Mouse (Mus musculus): Measurements from ENCODE around the gene Dtnb.

Gene Dtnb

DNA sequence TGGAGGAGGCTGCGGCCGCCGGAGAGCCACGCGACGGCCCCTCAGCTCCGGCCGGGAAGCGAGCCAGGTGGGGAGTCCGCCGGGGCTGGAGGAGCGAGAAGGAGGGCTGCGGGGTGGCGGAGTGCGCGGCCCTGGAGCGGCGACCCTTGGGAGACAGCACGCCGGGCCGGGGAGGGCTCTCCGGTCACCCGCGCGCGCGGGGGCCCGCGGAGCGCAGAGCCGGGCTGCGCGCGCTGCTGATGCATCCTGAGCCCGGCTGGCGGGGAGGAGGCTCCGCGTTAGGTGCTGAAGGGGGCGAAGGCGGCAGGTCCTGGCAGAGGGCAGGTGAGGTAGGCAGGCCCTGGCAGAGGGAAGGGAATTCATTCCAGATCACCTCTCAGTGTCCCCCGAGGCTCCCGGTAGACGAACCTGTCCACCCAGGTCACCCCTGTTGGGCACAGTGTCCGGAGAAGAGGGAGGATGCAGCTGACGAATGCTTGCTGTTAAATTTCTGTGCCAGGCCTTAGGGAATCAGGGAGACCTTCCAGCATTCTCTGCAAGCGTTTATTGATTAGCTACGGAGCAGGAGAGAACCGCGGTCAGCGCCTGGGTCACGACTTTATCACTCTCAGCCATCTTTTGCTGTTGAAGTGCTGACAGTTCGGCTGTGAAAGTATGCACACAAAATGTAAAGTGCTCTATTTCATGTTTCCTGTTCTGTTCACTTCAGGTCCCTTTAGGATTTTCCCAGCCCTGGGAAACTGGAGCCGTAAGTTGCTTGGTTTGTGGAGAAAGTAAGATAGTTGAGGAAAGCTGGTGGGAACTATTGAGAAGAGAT is 608 bp downstream of the Dtnb start:
- in situ Hi-C loops (cut with MboI) = no loop called here

- in situ Hi-C loops (cut with MboI) = no loop called here
Observed at GRCm38 (mm10) chr12:3573410-3573809, 1.2 kb downstream of the Dtnb start.

GRCm38 (mm10) chr12:3574670-3575069 is 2.5 kb downstream of the Dtnb start:
- in situ Hi-C loops (cut with MboI) = no loop called here

GRCm38 (mm10) chr12:3579958-3580530 is 7.9 kb downstream of the Dtnb start:
- in situ Hi-C loops (cut with MboI) = no loop called here

DNA sequence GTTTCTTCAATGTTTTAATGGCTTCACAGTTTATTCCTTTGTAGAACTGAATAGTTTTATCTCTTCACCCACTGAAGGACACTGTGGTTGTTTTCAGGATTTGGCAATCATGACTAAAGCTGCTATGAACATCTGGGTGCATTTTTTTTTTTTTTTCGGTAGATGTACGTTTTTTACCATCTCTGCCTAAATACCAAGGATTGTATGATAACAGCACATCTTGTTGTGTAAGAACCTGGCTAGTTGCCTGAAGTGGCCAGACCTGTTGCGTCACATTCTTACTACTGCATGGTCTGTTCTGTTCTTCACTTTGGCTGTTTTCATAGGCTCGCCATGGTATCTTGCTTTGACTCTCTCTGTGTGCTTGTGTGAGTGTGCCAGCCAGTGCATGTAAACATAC is 10.4 kb downstream of the Dtnb start:
- in situ Hi-C loops (cut with MboI) = no loop called here

DNA sequence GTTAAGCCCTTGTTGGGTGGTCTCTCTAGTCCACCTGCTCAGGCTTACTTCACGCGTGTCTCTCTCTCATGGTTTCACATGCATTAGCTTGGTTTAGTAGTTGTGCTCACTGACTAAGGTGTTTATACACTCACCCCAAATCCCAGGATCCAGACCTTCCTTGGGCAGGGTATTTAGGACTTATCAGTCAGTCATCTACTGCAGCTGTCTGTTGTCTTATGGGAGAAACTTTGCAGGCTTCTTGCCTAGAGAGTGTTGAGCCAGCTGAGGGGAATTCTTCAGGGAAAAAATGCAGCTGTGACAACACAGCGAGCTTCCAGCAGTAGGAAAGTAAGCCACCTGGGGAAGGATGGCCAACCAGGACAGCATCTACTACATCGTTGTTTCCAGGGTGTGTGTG is 13.3 kb downstream of the Dtnb start:
- in situ Hi-C loops (cut with MboI) = no loop called here

DNA sequence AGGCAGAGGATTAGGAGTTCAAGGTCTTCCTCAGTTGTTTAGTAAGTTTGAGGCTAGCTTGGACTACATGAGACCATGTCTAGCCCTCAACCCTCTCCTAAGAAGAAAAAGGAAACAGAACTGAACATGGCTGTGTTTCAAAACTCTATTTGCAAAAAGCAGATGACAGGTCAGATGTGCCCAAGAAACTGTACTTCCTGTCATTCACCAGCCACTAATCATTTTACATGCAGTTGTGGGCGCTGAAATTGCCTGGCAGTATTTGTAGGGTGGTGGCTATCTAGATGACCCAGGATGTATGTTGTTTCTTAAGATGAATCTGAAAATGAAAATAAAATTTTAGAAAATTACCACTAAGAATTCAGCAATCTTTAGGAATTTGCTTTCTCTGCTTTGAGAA is 14.8 kb downstream of the Dtnb start:
- in situ Hi-C loops (cut with MboI) = no loop called here

DNA sequence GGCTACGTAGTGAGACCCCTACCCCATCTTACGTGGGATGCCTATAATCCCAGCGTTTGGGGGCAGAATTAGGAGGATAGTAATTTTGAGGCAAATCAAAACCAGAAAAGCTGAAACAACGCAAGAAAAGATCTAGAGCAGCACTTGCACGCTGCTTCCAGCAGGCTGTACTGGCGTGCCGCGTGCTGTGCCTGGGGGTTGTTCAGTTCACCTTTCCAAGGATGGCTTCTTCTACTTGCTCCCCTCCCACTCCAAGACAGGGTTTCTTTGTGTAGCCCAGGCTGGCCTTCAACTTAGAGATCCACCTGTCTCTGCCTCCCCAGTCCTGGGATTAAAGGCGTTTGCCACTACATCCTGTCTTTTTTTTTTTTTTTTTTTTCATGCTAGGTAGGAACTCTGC is 17.9 kb downstream of the Dtnb start:
- in situ Hi-C loops (cut with MboI) = no loop called here

DNA sequence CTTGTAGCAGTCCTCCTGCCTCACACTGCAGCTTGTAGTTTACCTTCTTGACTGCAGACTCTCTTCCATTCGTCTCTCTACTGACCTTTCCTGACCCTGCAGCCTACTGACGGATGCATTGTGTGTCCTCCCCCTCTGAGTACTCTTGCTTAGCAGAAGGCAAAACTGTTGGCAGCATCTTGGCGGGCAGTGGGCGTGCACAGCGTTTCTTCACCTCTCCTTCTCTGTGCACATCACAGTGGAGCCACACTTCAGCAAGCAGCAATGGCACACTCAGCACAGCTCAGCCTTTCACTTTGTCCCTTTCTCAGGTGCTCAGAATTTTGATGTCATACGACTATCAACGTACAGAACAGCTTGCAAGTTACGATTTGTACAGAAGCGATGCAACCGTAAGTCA is 19.4 kb downstream of the Dtnb start:
- in situ Hi-C loops (cut with MboI) = no loop called here

GRCm38 (mm10) chr12:3602786-3603185 is 30.6 kb downstream of the Dtnb start:
- in situ Hi-C loops (cut with MboI) = no loop called here

GRCm38 (mm10) chr12:3606202-3606601 is 34.0 kb downstream of the Dtnb start:
- in situ Hi-C loops (cut with MboI) = no loop called here

DNA sequence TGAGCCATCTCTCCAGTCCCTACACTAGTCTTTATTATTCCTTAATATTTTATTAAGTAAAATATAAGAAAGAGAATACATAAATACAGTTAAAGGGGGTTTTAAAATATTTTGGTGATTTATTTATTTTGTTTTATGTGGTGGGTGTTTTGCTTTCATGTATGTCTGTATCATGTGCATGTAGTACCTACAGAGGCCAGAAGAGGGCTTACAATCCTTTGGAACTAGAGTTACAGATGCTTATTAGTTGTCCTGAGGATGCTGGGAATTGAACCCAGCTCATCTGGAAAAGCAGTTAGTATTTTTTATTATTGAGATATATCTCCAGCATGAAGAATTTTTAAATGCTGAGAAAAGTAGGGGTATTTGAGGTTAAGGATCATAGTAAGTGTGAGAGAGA is 37.6 kb downstream of the Dtnb start:
- in situ Hi-C loops (cut with MboI) = no loop called here

DNA sequence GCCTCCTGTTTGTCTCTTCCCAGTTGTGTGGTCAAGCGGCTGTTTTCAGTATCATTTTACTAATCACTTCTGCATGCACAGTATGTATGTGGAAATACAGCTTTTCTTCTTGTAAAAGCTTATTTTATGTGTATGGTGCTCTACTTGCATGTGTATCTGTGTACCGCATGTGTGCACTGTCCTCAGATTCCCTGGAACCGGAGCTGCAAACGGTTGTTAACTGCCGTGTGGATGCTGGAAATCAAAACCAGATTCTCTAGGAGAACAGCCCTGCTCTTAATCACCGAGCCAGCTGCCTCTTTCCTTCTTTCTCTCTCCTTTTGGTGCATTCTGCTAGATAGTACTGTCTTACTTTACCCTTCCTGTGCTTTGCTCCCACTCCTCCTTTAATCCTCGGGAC is 39.7 kb downstream of the Dtnb start:
- in situ Hi-C loops (cut with MboI) = no loop called here

DNA sequence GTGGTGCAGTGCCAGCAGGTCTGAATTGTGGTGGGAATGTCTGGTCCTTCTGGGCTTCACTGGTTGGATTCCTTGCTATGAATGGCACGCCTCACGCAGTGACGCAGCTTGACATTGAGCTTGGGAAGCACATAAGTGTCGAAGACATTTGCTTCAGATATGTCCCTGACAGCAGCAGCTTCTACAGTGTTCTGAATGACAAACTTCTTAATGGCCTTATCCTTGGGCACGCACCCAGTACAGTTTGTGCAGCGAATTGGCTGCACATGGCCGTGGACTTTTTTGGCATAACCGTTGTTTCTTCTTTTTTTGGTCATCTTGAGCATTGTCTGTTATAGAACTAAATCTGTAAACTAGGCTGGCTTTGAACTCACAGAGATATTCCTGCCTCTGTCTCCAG is 42.9 kb downstream of the Dtnb start:
- in situ Hi-C loops (cut with MboI) = no loop called here

DNA sequence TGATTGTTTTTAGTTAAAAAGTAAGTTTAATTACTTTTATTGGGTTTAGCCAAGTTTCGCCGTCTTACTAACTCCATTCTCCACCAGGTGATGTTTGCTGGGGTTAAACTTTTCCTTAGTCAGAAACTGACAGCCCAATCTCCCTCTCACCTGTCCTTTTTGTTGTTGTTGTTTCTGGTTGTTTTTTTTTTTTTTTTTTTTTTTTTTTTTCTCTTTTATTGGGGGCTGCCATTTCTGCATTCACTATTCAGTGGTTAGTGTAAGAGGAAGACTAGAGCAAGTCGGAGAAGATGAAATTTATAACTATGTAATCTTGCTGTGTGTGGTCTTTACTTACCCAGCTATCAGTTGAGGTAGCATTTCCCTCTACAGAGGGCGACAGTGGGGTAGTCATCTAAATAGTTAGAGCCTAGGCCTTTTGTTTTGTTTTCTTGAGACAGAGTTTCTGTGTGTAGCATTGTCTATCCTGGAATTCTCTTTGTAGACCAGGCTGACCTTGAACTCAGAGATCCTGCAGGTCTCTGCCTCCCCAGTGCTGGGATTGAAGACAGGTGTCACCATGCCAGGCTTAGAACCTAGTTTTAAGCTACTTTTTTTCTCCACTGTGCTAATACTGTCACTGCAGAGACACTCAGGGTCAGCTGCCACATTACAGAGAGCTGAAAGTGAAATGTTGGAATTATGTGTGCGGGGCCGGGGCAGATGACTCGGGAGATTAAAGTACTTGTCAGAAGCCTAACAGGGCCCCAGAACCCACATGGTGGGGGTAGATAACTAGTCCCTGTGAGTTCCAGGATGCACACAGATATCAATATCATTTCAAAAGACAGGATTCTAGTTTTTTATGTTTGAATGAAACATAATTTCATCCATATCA is 46.2 kb downstream of the Dtnb start:
- in situ Hi-C loops (cut with MboI) = no loop called here

GRCm38 (mm10) chr12:3619021-3619367 is 46.8 kb downstream of the Dtnb start:
- in situ Hi-C loops (cut with MboI) = no loop called here

DNA sequence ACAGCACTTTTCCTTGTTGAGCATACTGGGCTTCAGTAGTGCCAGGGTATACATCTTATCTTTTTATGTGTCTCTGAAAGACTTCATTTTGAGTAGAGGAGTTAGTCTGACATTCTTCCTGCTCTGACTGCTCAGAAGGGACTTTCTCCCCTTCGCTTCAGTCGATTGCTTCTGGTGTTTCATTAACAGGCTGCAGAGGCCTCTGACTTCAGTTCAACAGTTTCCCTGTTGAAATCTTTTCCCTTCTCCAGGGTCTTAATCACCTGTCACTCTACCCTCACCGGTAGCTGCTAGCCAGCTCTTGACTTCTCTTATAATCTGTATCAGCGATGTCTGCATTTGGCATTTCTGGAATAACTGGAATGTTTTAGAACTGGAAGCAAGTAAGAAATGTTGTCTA is 54.7 kb downstream of the Dtnb start:
- in situ Hi-C loops (cut with MboI) = no loop called here

DNA sequence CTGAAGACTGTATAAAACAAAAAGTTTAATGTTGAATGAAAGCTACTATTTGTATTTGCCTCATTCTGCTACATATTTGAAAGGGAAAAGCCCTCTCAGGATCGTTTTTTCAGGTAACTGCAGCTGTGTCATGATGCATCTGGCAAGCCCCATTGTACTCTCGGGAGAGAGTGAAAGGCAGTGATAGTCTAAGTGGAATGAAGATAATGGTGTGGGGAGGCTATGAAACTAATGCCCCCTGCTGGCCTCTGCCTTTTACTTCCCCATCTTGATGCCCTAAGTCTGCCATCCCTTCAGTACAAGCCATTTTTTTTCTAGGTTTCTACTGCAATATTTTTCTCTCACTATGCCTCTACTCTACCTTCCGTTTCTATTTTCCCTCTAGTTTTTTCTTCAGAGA is 69.8 kb downstream of the Dtnb start:
- in situ Hi-C loops (cut with MboI) = no loop called here

GRCm38 (mm10) chr12:3656799-3657198 is 84.6 kb downstream of the Dtnb start:
- in situ Hi-C loops (cut with MboI) = no loop called here

- in situ Hi-C loops (cut with MboI) = no loop called here
Observed at GRCm38 (mm10) chr12:3657234-3657633, 85.1 kb downstream of the Dtnb start.

DNA sequence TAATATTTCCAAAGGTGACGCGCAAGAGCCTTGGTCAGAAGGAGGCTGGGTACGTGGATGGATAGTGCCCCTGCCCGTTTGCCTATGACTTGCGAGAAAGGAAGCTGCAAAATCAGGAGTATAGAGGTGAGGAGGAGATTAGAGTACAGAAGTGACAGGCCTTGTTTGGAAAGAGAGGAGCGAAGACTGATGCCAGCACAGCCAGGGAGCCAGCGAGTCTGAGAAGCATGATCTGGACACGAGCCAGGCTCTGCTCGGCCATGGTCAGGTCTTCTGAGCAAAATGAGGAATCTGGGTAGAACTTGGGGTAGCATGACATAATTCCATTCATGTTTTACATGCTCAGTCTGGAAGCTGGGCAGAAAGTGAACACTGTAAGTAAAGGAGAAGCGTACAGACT is 85.6 kb downstream of the Dtnb start:
- in situ Hi-C loops (cut with MboI) = no loop called here

DNA sequence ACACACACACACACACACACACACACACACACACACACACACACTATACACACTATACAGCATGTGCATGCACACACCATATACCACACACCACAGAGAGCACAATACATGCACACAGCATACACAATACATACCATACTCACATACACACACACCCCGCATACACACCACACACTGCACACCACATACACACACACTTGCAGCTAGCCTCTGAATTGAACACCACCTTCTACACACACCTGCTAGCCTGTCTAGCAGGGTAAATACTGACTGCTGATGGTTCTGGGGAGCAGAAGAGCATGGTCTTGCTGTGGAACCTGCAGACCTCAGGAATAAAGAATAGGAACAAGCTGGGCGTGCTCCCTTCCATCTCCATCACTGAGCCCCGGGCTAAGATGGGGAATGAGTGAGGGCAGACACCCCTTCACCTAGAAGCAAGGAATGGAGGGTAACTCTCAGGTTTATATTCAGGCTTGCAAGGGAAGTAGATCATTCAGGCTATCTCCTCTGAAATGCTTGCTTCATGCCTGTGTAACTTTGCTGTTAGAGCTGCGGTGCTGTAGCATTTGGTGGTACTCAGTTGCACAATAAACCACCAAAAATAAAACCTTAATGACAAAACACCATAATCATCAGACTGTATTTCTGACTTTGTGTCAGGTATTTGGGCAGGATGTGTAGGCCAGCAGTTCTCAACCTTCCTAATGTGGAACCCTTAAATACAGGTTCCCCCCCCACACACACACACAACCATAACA is 87.6 kb downstream of the Dtnb start:
- in situ Hi-C loops (cut with MboI) = no loop called here

All from mature B cell (primary cell).